Mouse (Mus musculus): Measurements from ENCODE around the gene Cd83. TPM values are rescaled to one million over a fixed set of nuclear protein-coding genes. Genes with fewer than 3 reads are reported as not detected.

Cd83 gene
- polyA plus RNA-seq, 1 experiment from 2014 or later = 8.6 TPM

GRCm38 (mm10) chr13:43851108-43851507 is 66.5 kb downstream of the Cd83 start:
- H3K36me3 ChIP-seq (ENCODE audit: control insufficient read depth, insufficient read depth, low read length) = no peaks in the 10 kb centered on the region
- no peak for DNase-seq (ENCODE audit: low spot score)
- ATAC-seq (ENCODE audit: insufficient number of reproducible peaks, low FRiP score, low TSS enrichment, low read depth) = no peak
- no peak overlapping the region for H3K9ac ChIP-seq (ENCODE audit: low read length)
- no peak overlapping the region for H3K4me3 ChIP-seq (ENCODE audit: low read depth, low read length)
- no peaks in the 10 kb centered on the region for H3K4me1 ChIP-seq (ENCODE audit: control insufficient read depth, insufficient read depth, low read length)
- H3K9me3 ChIP-seq (ENCODE audit: control insufficient read depth, low read length) = no peaks in the 10 kb centered on the region
- no peak overlapping the region for H3K4me2 ChIP-seq (ENCODE audit: low read depth, severe bottlenecking)
- no peaks in the 10 kb centered on the region for H3K27me3 ChIP-seq (ENCODE audit: control insufficient read depth, insufficient read depth, low read length)
- WGBS = 61% methylated on average over 4 of the region's 4 CpGs
- no peak overlapping the region for H3K27ac ChIP-seq (replicated peaks; ENCODE audit: low read depth, low read length)

Other genes starting within 250 kb of the Cd83 start
- gene Mcur1, start 224.6 kb upstream of the Cd83 start, polyA plus RNA-seq (2014; fragmentation: Nextera tagmentation; extraction: Ambion mirVana) = 13.9 and 17.0 TPM in 2 replicates
- 5.5 and 5.9 TPM in 2 replicates for gene Rnf182, start 169.1 kb upstream of the Cd83 start, polyA plus RNA-seq (2014; fragmentation: Nextera tagmentation; extraction: Ambion mirVana)